Mouse (Mus musculus) central nervous system, embryonic 11.5 days (tissue): ENCODE results near the gene Gjd2. TPM values are rescaled to one million over a fixed set of nuclear protein-coding genes. Genes with fewer than 3 reads are reported as not detected.

Experiments used
- polyA plus RNA-seq: library from polyadenylated mRNA; depleted of rRNA; stranded (reverse); fragments of >200 nt; gene quantifications from 2 replicates; pipeline ENCODE4 v1.2.3, GENCODE M21; 2012; rRNA removed

Gene Gjd2
- polyA plus RNA-seq, result 2.7 and 2.8 TPM in 2 replicates

GRCm38 (mm10) chr2:114013295-114013771 lies at the start of gene Gjd2:
Gene Gjd2, minus strand, starts transcription at chr2:114013619.

GRCm38 (mm10) chr2:114052696-114053598 lies 39.5 kb upstream of the Gjd2 start, which contains the start of gene Actc1:
Gene Actc1, minus strand, starts transcription at chr2:114053548.

Other genes with a start within 250 kb of the Gjd2 start
- 29.1 and 47.3 TPM in 2 replicates for gene Scg5, start 184.5 kb downstream of the Gjd2 start, polyA plus RNA-seq
- gene Arhgap11a, start 165.0 kb downstream of the Gjd2 start, polyA plus RNA-seq, result 39.6 and 54.6 TPM in 2 replicates
- gene Actc1, start 39.9 kb upstream of the Gjd2 start, polyA plus RNA-seq, result 116 and 443 TPM in 2 replicates
- gene Aqr, start 173.4 kb upstream of the Gjd2 start, polyA plus RNA-seq, result 44.3 and 50.9 TPM in 2 replicates
- 6.1 and 9.7 TPM in 2 replicates for gene Zfp770, start 187.8 kb upstream of the Gjd2 start, polyA plus RNA-seq